Mouse (Mus musculus) cerebellum, postnatal 36 days (tissue): ENCODE measurements around the gene Atf6.

ENCODE experiments used
- DNase-seq, 2 experiments: peaks; one replicate each; pipeline ENCODE4 v3.0.0; 2021 to 2022; ENCODE audit warnings: mixed read lengths in 2 of 2

Gene Atf6

DNA sequence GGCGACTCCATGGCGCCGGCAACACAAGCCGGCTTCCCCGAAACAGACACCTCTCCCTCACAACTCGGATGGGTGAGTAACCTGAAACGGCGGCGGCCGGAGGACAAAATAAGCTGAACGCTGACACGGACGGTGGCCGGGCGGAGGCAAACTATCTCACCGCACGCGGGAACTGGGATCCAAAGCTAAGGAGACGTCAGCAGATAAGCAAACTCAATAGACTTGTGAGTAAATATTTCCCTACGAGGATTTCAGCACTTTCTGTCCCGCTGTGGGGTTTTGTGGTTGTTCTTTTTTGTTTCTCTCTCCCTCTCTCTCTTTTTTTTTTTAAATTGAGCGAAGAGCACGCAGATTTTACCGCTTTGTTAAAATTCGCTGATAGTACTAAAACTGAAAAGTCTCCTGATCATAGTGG is at the start of gene Atf6:
Atf6 (minus strand) TSS at position 81 of the 415 bp plus-strand sequence.
- DNase-seq = peak; percentile 98 to 99

DNA sequence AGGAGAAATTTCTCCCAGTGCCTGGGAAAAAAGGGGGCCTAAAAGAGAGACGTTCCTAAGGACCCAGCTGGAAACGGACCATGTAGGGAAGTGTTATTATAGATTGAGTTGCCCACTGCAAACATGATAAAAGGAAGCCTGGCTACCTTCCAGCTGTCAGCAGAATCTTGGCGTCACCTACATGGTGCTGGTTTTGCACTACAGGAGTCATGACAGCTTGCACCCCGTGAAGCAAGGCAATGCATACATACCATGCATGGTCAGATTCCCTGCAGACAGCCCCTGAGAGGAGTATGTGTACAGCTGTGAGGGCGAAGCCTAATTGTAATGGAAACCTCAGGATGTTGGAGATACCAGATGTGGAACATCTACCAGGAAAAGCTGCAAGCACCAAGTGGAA is 48.1 kb upstream of the Atf6 start:
- no peak for DNase-seq

DNA sequence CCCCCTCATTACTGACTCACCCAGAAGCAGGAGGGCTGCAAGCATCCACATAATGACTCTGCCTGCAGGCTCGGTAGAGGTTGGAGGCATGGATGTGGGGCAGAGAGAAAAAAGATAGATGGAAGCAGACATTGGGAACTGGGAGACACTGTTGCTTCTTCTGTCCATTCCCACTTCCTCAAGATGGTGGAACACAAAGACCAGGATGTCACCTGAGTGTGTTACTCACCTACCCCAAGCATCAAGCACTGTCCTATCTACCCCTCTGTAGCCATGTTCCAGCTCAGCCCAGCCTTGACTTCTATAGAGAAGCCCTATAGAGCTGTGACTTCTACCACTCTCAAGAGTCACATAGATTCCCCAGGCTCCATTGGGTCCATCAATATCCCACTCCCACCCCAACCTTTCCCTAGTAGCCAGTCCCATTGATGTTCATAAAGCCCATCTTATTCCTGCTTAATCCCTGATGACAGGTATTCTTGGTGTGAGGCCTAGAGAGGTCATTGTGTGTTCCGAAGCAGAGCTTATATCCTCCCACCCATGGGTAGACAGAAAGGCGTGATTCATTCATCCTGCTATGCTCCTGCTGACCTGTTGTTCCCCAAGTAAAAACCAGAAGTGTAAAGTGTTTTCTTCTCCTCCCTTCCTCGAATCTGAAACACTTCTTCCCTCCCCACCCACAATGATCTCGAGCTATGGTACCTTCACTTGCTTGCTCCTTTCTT is 45.5 kb upstream of the Atf6 start, which contains the start of gene Fcrlb:
Fcrlb (minus strand) TSS at position 51 of the 725 bp plus-strand sequence.
- no peak for DNase-seq

DNA sequence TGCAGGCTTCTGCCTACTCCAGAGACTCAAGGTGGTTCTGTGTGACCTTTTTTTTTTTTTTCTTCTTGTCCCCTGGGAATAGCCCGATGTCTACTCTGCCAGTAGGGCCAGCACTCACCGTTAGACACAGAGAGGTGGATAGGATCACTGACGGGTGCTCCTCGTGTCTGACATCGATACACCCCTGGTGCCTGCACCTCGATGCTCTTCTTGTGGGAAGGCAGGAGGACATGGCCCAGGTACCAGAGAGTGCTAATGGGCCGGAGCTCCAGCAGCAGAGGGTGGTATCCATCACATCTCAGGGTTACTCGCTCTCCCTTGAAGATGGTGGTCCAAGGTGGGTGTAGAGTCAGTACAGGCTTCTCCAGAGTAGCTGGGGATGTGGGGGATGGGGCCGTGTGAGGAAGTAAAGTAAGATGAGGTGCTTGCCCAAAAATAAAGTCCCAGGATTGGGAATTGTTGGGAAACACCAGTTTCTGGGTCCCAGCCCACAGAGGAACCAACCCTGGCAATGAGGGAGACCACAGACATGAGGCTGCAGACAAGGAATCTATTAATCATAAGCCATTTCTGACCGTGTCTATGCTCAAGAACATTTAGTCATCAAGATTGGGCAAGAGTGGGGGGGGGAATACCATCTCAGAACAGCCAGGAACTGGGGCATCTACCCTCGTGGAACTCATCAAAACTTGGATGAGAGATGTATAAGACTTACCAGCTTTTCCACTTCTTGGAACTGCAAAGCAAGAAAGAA is 44.5 kb upstream of the Atf6 start:
- DNase-seq = no peak

DNA sequence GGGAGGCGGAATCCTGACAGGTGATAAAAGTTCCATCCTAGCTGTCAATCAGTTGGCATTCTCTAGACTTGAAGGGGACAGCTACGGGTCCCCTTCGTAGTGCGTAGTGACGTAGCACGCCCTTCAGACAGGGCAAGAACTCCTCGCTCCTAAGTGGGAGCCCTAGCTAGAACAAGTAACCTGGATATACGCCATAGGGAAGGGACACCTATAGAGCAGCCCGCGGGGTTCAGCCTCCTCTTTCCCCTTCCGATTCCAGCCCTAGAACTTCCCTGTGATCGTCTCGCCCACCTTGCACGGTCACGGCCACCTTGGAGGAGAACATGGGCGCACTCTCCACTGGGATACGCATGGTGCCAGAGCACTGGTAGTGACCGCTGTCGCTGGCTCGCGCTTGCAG is 40.8 kb upstream of the Atf6 start:
- peak; percentile 24 to 27 for DNase-seq

DNA sequence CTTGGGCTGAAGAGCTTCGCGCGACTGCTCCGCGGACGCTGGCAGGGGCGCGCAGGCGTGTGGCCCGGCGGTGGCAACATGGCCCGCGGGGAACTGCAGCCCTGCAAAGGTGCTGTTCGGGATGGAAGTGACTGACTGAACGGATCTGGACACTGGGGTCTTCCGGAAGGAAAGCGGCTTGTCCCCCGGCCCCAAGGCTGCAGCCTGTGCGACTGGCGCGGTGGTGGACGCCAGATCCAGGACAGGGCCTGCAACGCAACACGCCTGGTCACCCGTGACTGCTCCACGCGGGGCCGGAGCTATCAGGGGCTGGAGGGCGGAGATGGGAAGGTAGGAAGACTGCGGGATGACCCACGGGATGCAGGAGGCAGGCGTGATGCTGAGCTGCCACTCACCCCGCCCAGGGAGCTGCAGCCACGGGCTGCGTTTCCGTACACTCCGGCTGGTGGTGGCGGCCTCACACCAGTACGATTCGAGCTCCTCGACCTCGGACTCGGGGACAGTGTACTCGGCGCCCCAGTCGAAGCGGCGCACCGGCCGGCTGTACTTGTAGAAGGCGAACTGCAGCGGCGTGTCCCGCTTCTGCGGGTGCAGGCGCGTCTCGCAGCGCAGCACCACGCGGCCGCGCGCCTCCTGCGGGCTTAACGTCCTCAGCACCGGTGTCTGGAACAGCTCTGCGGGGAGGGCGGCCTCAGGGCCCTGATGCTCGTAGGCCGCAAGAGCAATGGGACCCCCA is 40.1 kb upstream of the Atf6 start:
- peak; percentile 56 to 63 for DNase-seq

DNA sequence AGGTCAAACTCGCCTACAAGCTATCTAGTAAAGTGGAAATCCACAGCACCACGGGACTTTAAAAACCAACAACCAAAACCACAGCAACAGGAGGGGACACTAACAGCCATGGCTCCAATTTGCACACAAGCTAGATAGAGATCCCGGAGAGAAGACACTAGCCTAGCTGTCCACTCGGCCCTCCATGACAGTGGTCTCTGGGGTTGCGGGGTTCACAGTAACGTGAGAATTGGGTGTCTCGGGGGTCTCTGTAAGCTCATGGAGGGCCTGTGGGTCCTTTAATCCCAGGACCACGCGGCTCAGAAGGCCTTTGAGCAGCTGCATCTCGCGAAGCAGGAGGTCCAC is 39.5 kb upstream of the Atf6 start:
- no peak for DNase-seq

DNA sequence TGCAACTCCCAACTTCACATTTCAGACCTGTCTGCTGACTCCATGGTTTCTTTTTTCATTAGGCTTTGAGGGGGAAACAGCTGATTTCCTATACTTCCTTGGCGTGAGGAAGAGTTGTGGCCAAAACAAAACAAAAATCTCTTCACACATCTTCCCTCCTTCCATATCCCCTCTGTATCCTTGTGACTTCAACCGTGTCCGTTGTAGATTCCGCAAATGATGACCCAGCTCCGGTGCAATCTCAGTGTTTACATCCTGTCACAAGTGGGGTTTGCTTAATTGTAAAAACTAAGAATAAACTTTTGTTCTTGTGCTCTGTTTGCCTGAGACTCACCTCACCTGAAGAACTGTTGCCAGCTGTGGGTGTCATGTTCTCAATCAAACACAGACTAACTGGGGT is 35.9 kb upstream of the Atf6 start:
- no peak for DNase-seq

DNA sequence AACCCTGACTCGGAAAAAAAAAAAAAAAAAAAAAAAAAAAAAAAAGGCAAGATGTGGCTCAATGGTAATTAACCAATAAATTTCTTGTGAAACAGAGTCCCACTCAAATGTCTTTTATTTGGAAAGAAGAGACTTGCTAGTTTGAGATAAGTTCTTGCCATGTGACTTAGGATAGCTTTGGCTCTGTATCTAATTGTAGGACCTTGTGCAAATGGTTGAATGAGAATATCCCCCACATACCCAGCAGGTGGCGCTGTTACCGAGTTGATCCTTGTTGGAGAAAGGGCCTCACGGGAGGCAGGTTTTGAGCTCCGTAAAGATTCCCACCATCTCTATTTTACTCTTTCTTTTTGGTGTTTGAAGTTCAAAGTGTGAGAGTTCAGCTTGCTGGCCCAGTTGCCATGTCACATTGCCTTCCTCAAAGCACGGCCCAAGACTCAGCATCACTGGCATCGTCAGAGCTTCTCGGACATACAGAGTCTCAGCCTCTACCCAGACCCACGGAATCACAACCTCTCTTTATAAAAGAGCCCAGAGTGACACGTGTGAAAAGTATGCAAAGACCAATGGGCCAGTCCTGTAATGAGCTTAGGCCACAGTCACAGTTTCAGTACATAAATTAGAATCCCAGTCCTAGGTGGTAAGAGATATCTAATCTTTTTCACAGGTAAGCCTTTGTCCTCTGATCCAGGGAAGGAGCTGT is 34.1 kb upstream of the Atf6 start:
- peak; percentile 84 to 85 for DNase-seq

DNA sequence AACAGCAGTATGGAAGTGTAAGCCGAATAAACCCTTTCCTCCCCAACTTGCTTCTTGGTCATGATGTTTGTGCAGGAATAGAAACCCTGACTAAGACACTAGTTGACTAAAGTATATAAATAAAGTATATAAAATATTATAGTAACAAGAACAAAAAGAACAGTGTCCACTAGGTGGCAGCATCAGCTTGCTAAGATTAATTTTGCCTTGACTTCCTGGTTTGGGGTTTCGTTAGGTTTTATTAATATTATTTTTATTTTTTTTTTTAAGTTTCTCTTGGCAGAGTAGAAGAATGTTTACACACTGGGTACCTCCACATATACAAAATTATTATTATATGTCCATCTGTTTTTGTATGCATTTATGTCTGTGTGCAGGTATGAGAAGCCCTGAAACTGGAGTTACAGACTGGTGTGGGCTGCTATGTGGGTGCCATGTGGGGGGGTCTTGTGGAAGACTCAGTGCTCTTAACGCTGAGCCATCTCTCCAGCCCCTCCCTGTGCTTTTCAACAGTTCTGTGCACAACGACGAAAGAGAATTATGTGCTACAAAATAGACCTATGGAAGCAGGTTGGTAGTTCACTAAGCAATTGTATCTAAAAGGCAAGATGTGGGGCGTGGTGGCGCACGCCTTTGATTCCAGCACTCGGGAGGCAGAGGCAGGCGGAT is 33.4 kb upstream of the Atf6 start:
- DNase-seq = peak; percentile 28 to 64

DNA sequence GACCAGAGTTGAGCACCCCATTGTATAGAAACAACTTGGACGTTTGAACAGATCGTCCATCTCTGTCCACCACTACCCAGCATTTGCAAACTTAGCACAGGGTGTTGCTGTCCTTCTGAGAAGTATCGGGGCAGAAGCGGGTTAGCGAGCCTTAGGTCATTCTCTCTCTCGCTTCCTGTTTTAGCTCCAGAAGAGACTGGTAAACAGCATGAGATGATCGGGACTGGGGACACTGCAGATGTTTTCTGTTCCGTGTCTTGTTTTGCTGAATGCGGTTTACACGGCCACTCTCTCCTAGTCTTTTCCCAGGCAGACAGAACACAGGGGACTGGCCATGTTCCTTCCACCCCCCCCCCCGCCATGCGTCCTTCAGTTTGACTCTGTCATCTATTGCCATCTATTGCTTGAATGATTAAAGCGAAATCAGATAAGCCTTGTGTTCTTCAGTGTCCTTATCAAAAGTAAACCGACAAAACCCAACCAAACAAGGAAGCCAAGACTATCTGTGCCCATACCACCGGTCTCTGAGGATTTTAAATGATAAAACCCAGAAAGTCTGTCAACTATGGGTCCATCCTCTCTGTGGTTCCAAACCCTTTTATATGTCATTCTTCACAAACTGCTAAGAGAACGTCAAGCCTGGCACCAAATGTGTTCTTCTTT is 31.0 kb upstream of the Atf6 start:
- no peak for DNase-seq

DNA sequence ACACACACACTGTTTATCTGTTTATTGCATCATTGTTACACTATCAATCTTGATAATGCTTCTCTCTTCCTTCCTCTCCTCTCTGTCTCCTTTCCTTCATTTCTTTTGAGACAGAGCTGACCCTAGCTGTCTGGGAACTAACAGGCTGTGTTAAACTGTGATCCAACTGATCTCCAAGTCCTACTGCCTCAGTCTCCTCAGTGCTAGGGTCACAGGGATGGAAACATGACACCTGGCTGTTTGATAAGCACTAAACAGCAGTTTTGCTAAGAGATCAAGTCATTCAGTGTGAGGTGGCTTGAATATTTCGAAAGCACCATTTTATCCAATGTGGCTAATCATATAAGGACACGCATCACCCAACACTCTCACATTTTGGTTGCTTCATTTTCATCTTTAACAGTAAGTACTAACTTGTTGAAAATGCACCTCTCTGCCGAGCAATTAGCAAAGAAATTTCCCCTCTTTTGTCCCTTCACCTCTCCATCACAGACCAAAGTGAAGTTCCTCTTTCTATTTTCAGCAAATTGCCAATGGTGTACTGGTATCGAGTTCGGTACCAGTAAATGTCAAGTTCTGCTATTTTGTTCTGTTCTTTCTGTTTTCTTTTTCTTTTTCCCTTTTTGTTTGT is 29.2 kb upstream of the Atf6 start:
- no peak for DNase-seq

DNA sequence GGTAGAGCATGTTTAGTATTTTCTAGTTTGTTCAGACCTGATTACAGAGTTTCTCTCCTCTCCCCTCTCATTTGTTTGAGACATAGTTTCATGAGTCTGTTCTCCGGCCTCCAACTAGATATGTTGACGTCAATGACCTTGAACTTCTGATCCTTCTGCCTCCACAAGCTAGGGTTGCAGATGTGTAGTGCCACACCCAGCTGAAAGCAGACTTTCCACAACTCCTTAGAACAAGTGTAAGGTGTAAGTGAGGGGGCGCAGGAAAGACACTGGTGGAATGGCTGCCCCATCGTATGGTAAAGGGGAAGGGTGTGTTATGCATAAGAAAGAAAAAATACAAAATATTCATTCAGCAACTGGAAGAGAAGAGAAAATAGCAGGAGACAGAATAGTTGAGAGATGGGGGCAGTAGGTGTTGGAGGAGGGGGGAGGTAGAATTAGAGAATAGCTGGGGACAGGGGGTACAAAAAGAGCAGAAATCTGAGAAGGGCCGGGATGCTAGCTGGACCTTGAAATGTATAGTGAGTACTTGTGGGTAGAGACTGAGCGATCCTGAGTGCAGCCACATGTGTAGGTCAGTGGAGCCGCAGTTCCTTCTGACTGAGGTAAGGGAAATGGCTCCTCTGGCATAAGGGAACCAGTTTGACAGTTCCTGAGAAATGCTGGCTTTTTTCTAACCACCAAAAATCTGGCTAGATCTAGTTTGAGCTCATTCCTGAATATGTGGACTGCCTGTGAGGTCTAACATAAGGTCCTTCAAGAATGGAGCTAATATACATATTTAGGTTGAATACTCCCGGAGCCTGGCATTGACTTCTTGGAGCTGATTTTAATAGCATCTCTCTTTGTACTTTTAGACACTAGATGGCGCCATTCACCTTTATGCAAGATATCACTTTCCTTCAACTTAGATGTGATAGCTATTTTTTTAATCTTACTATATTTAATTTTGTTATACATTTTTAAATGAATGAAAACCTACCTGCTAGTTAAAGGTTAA is 27.3 kb upstream of the Atf6 start:
- DNase-seq = no peak

DNA sequence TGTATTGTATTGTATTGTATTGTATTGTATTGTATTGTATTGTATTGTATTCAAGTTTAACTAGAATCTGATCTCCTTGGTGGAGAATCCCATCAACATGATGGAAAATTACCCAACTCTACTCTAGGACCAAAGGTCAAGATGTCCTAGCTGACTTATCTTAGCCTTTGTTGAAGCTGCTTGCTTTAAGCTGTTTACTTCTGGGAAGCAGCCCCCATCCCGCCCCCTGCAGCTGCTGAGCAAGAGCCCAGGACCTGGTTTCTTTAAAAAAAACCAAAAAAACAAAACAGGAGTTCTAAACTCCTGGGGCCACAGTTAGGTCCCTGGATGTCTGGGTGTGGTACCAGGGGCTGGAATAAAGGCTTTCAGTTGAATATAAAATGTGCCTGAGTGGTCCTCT is 24.7 kb upstream of the Atf6 start:
- DNase-seq = no peak

DNA sequence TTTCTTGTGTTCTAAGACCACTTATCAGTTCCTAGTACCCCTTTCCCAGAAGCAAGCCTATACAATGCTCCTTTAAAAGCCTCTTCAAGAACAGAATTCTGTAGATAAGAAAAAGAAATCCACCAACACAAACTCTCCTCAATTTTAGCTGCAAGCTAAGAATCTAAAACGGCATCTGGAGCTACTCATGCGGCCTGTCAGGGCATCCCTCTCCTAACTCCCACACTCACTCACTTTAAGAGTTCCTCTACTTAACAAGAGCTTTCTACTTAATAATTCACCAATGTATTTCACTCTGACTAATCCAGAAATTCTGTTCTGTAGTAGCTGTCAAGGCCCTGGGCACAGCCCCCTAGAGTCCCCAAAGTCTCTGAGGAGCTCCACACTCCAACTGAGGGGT is 24.1 kb upstream of the Atf6 start:
- no peak for DNase-seq

DNA sequence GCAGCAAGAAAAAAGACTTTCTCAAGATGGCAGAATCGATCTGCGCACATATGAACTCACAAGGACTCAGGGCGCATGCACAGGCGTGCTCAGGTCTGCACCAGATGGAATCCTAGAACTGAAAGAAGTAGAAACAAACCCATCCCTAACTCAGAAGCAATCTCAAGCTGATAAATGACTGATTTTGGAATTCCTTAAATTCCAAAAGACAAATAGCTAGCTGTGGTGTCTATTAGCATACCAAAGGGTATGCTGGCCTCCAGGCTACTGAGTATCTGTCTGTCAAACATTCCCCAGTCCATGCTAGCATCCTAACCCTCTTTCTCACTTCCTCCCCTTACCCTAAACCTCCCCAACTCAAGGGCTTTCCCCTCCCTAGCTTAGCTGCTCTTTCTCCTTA is 21.7 kb upstream of the Atf6 start:
- no peak for DNase-seq

DNA sequence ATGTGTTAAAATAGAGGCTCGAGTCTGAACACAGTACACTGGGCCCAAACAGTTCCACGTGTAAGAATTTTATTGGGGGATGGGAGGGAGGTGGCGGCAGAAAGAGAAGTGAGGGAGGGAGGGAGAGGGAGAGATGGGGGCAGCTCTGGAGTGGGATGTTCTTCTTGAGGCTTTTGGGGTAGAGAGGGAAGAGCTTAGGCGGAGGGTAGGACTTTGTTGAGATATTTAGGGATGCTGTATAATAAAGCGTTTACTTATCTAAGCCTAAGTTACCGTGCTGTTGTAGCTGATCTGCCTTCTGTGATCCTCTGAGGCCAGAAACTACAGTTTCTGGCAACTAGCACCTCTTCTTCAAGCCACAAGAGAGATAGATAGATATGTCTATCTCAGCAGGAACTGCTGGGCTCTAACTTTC is 18.5 kb upstream of the Atf6 start:
- no peak for DNase-seq

DNA sequence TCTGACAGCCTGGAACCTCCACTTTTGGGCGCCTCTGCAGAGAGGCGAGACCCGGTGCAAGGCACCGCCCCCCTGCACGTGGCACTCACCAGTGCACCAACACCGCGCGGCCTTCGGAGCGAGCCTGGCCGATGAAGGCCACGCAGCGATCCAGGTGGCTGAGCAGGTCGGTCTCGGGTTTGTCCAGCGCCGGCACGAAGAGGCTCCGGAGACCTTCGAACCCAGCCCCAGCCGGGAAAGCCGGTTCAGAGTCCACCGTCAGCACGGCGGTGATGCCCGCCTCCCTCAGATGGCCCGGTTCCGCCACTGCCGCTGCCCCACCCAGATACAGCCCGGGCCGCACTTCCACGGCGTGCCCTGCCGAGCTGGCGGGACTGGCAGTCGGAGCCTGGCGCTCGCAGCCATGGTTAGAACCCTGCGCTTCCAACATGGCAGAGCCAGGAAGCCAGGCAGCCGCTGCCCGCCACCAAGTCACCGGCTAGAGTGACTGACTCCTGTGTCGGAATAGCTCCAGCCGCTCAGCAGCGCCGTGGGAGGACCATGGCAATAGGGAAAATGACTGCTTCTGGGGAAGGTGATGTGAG is 17.5 kb upstream of the Atf6 start, which contains the start of the genes Gm26620 and Dusp12:
Gm26620 (plus strand) TSS at position 88 of the 584 bp plus-strand sequence.
Dusp12 (minus strand) TSS at position 563 of the 584 bp plus-strand sequence.
- peak; percentile 86 to 87 for DNase-seq

DNA sequence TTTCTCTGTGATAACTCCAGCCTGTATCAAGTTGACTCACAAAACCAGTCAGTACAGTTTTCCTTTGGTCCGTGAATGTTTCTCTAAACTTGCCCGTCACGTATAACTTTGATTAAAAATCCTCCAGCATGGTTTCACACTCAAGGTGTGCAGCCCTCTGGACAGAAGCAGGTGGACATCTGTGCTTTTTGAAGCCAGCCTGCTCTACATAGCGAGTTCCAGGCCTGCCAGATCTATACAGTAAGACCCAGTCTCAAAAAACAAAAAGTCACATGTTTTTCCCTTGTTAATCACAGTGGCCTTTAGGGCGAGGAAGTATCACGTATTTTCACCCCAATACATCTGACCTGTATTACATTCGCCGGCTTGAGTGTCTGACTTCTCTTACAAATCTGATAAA is 16.8 kb upstream of the Atf6 start:
- no peak for DNase-seq
